Mouse (Mus musculus): ENCODE data around the gene Cc2d1b.

- no peak for TF ChIP-seq CTCF (IDR thresholded peaks at IDR 0.05; ENCODE audit: insufficient read depth, low read depth, low read length)
- TF ChIP-seq POLR2A (IDR thresholded peaks at IDR 0.05; ENCODE audit: insufficient read depth, low read depth, low read length): no peak
Measured at GRCm38 (mm10) chr4:108593376-108593775, 26.4 kb upstream of the Cc2d1b start.

Measured in olfactory bulb, adult 2 months (tissue).